Mouse (Mus musculus): ENCODE measurements around the gene Gins3.
"Not testable (repeated sequence)": the region's sequence is repeated elsewhere in the genome, so short reads cannot be mapped to it uniquely, and the experiment has no call there.

Gins3 gene

DNA sequence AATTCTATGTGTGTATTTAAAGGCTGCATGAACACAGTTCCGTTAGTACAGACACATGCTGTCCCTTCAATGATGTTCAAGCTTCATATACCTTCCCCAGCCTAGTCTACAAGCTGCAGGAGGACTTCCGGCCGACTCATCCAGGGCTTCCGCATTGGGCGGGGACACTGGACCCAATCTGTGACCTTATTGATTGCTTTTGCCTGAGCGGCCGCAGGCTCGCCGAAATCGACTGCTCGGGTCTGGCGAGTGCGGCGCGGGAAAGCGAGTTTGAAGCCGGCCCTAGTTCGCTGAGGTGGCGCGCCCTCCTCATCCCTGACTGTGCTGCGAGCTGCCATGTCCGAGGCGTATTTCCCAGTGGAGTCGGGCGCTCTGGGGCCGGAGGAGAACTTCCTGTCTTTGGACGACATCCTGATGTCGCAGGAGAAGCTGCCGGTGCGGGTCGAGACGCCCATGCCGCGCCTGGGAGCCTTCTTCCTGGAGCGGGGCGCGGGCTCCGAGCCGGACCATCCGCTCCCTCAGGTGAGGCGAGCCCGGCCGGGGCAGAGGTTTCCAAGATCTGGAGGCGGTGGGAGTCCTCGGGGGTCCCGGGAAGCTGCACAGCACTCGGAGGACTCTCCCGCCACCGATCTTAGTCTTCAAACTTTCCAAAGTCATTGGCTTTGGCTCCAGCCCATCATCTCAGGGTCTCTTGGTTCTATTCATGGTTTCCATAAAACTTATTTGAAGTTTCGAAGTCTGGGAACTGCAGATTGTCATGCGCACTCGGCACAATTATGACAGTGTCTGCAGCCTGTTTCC, at the start of gene Gins3:
TSS of gene Gins3 (plus strand) at position 192 of the 801 bp plus-strand sequence.
- peak; percentile 91 for DNase-seq (ENCODE audit: low spot score)

DNA sequence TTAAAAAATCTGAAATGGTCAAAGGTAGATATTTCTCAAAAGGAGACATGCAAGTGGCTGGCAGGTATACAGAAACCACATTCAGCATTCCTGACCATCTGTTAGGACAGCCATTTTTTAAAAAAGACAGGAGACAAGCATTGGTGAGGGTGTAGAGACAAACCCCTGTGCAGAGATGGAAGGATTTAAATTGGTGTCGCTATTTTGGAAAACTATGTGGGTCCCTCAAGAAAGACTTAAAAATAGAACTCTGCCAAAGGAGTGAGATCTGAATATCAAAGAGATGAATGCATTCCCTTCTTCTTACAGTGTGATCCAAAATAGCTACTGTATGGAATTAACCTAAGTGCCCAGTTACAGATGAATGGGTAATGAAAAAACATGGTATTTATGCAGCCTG, 45.9 kb upstream of the Gins3 start:
- DNase-seq (ENCODE audit: low spot score): no peak

DNA sequence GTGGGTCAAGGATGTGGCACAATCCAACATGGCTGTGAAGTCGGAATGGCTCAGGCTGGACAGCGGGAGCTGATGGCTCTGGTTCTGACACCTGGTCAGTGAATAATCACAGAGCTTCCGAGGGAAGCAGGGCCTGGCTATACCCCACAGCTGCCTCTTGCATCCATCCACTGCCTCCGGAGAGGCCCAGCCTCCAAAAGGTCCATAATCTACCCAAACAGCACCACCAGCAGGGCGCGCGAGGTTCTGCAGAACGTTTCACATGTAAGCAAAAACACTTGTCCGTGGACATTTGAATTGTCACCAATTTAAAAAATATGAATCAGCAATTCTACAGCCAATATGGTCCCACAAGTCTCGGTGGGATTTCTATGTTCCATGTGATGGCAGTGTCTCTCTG, 44.0 kb upstream of the Gins3 start:
- no peak for DNase-seq (ENCODE audit: low spot score)

- no peak for DNase-seq (ENCODE audit: low spot score)
Observed at GRCm38 (mm10) chr8:95590539-95590938, 42.7 kb upstream of the Gins3 start.

DNA sequence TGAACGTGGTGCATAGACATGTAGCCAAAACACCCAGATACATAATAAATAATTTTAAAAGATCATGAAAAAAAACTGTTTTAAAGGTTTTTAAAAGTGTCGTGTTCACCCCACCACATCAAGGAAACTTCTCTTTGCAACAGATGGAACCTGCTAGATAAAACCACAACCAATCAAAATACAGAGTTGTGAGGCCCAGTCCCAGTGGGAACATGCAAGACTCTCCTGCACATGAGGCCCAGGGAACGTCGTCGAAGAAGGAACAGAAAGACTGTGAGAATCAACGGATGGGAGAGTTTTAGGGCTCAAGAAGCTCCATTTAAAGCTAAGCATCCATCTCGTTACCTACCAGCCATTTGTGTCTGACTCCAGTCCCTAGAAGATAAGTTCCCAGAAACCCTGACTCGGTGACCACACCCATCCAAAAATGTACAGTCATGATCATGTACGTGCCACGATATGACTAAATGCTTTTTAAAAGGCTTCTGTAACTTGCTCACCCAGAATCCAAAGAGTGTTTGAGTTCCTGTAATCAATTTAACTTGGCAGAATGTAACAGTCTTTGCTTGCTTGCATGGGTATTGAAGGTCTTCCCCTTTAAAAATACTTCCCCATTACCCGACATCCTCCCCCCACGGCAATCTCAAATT, 41.0 kb upstream of the Gins3 start:
- no peak for DNase-seq (ENCODE audit: low spot score)

- DNase-seq (ENCODE audit: low spot score): no peak
Observed at GRCm38 (mm10) chr8:95593439-95594393, 39.5 kb upstream of the Gins3 start.

- DNase-seq (ENCODE audit: low spot score): no peak
Observed at GRCm38 (mm10) chr8:95595131-95595530, 38.1 kb upstream of the Gins3 start.

DNA sequence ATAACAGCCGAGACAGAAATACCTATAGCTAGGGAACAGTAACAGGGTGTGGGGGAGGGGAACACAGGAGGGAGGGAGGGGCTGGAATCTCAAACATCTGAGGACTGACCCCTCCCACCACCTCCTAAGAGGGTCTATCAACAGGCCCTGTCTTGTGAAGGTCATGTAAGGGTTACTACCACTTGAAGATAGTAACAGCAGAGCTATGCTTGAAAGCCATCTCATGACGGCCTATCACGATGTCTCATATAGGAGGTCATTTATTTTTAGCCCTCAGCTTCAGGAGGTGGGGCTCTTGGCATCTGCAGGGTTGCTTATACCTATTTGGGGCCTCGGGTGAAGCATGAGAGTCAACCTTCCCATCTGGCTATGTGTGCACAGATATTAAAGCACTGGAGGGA, 36.4 kb upstream of the Gins3 start:
- DNase-seq (ENCODE audit: low spot score): no peak

GRCm38 (mm10) chr8:95599861-95600260, 33.4 kb upstream of the Gins3 start:
- DNase-seq (ENCODE audit: low spot score): peak; percentile 78

DNA sequence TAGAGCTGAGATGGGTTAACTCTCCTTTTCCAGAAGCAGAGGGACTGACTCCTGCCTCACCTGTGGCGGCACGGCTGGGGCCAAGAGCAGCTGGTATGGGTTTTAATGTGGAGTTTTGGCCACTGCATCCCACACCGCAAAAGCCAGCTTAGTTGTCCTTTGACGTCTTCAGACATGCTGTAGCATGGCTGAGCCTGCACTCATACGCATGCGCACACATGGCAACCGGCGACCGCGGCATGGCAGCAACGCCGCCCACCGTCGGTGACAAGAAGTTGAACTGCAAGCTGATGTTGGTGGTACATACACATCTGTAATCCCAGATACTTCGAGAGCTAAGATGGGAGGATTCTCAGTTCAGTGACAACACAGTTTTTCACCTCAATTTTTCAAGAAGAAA, 31.9 kb upstream of the Gins3 start:
- DNase-seq (ENCODE audit: low spot score): no peak

- DNase-seq (ENCODE audit: low spot score): no peak
Observed at GRCm38 (mm10) chr8:95602168-95602567, 31.1 kb upstream of the Gins3 start.

DNA sequence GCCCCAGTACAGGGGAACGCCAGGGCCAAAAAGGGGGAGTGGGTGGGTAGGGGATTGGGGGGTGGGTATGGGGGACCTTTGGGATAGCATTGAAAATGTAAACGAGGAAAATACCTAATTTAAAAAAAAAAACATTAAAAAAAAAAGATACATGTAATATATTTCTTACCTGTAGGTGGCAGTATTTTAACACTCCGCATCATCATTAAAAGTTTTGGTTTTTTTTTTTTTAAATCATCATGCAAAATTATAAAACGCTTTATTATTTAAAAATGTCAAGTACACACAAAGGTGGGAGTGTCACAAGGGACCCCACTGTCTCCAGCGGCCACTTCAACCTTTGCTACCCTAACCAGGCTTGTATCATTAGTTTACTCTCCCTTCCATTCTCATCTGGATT, 26.7 kb upstream of the Gins3 start:
- DNase-seq (ENCODE audit: low spot score): not testable (repeated sequence)

GRCm38 (mm10) chr8:95607210-95607609, 26.0 kb upstream of the Gins3 start:
- DNase-seq (ENCODE audit: low spot score): no peak

DNA sequence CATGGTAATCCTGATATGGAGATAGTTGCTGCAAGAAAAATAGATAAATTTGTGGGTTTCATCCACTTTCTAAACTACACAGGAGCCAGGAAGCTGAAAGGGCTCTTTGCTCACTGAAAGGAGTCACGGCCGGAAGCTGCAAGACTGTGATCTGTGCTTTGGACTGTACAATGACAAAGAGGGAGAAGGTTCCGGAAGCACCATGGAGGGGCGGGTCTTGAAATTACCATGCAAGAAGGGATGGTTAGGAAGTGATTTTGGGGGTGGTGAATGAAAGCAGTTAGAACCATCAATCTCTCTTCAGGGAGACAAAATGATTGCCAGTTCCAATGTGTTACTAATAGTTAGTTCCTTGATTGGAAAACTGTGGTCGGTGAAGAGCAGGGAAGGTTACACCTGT, 23.8 kb upstream of the Gins3 start:
- no peak for DNase-seq (ENCODE audit: low spot score)

- DNase-seq (ENCODE audit: low spot score): no peak
Observed at GRCm38 (mm10) chr8:95610749-95611148, 22.5 kb upstream of the Gins3 start.

DNA sequence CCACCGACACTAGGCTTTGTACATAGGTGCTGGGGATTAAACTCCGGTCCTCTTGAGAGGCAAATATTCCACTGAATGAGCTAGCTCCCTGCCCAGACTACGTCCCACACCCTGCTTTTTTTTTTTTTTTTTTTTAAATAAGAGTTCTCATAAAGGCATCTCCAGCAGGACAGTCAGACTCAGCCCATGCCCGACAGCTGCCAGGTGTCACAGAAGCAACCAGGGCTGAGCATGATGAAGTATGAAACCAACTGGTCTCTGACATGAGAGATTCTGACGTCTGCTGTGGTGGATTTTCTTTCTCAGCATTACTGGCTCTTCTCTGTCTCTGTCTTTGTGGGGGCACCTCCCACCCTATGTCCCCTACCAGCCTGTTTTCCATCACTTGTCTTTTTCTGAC, 21.5 kb upstream of the Gins3 start:
- no peak for DNase-seq (ENCODE audit: low spot score)

DNA sequence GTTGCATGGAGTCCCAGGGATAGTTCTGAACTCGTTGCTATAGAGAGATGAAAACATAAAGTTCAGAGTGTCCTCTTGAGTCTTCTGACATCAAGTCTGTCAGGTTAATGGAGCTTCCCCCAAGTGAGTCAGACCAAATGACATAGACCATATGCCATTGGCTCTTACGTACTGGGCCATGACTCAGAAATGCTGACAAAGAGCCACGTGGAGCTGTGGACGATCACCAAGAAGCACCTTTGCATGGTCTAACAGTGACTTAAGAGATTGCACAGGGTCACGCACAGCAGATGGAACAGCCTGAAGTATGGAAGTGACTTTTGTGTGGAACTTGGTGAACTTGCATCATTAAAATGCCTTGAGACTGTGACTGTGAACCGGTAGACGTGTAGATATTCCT, 16.9 kb upstream of the Gins3 start:
- DNase-seq (ENCODE audit: low spot score): no peak

DNA sequence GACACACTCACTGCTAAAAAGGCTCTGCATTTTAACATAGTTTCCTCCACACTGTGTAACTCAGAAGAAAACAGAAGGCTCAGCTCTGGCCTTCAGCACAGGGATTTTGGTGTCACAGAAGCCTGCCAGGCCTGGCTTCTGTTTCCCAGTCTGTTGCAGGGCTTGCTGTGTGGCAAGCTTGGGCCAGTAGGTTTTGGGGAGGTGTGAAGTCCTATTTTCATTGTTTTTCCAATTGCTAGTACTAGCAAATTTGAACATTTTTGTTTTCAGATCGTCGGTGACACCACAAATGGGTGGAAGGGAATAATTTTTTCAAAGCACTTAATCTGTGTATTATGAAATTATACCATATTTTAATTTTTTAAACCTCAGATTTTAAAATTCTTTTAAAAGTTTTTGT, 13.2 kb upstream of the Gins3 start:
- DNase-seq (ENCODE audit: low spot score): no peak

GRCm38 (mm10) chr8:95624833-95625232, 8.4 kb upstream of the Gins3 start:
- no peak for DNase-seq (ENCODE audit: low spot score)

DNA sequence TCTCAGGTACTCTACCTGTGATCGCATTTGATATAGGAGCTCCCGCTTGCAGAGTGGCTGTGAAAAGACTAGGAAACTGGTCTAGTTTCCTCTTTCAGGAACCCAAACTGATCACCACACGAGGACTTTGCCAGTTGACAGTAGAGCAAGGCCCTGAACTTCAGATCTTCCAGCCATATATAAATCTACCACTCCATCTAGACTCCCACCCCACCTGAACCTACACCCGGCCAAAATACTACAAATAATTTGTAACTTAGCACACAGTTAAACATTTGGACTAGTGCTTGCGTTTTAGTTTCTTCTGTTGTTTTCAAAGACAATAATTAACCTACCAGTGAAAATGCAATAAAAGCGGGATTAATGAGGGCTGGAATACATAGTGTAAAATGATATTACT, 413 bp upstream of the Gins3 start:
- no peak for DNase-seq (ENCODE audit: low spot score)

DNA sequence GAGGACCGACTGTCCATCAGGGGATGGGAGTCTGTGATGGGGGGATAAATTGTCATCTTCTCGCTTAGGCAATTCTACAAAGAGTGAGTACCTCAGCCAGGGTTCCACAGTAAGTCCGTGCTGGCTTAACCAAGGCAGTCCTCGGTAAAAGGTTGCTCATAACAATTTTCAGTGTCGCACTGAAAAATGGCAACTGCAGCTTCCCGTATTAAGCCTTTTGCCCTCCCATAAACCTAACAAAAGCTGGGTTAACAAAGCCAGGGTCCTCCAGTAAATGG, 749 bp downstream of the Gins3 start:
- DNase-seq (ENCODE audit: low spot score): no peak

DNA sequence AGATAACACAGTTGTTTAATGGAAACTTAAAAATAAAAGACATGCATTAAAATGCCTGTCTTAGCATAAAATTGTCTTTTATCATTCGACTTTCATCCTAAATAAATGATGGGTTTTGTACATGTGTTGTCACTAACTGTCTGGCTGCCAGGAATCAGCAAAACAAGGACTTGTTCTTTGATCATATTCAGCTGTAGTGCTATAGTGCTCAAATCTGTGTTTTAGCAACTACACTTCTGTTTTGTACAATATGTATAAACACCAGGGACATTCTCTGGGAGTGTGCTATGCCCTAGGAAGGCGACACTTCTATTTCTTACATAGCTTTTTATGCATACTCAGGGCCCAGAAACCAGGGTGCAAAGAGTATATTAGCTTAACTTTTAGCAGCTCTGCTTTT, 11.7 kb downstream of the Gins3 start:
- DNase-seq (ENCODE audit: low spot score): no peak

DNA sequence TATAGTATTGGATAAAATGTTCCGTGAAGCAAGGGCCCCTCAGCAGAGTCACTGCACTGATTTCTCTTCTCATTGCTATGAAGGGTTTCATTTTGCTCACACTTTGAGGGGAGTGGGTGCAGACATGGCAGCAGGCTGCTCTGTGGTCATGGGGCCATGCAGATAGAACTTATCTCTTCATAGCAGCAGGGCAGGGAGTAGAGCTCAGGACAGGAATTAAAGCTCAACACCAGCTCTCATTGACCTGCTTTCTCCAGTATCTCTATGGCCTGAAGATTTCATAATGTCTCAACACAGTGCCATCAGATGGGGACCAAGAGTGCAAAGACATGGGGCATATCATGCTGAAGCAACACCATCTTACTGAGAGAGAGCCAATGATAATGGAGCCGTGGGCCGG, 15.0 kb downstream of the Gins3 start:
- DNase-seq (ENCODE audit: low spot score): no peak
